ENCODE assay signal across 8 mouse cellular contexts in genomic region chr7:45051601-45051974, GRCm38 (mm10). TPM values are rescaled to one million over a fixed set of nuclear protein-coding genes. Genes with fewer than 3 reads are reported as not detected.
DNase-seq lines count a peak whose midpoint lies in the region; ATAC-seq and TF ChIP-seq lines count a peak whose summit lies in the region.

No protein-coding gene starts in this region.

- 3% methylated on average over 13 of the region's 13 CpGs for WGBS in heart, embryonic 14.5 days
- 5% methylated on average over 13 of the region's 13 CpGs for whole genome bisulfite sequencing in heart, postnatal 0 days
- 3% methylated on average over 13 of the region's 13 CpGs for WGBS in midbrain, embryonic 11.5 days

- no peak for ATAC-seq in heart, embryonic 14.5 days (ENCODE audit: insufficient number of reproducible peaks, insufficient read depth, low FRiP score, low read depth)
- ATAC-seq in heart, postnatal 0 days (ENCODE audit: insufficient read depth, low read depth): no peak
- no peak for ATAC-seq in midbrain, embryonic 11.5 days (ENCODE audit: low FRiP score)

- H3K4me2 ChIP-seq in heart, embryonic 14.5 days (ENCODE audit: low read length): peak overlapping the region; percentile 97
- peak overlapping the region; percentile 99 for H3K4me2 ChIP-seq in heart, postnatal 0 days (ENCODE audit: low read depth, low read length)
- H3K4me2 ChIP-seq in midbrain, embryonic 11.5 days: peak overlapping the region; percentile 87

- intact Hi-C loops in heart, postnatal 14 days (cut with DNase I): no loop called here

- H3K4me3 ChIP-seq in heart, embryonic 14.5 days (ENCODE audit: control insufficient read depth in 1 of 2, insufficient read depth in 1 of 2, low read depth in 1 of 2, low read length in 2 of 2): peak overlapping the region; percentile 75 to 99
- peak overlapping the region; percentile 67 for H3K4me3 ChIP-seq in heart, postnatal 0 days (ENCODE audit: low read depth, low read length)
- peak overlapping the region; percentile 92 for H3K4me3 ChIP-seq in midbrain, embryonic 11.5 days (ENCODE audit: low read depth, low read length)

- TF ChIP-seq EP300 in heart, postnatal 0 days (IDR thresholded peaks at IDR 0.05; ENCODE audit: low read depth): no peak

- H3K9ac ChIP-seq in heart, embryonic 14.5 days (ENCODE audit: low read length): peak overlapping the region; percentile 92
- H3K9ac ChIP-seq in heart, postnatal 0 days (replicated peaks; ENCODE audit: low read depth, low read length): peak overlapping the region; percentile 76; the same call in 1 of the 2 replicates
- H3K9ac ChIP-seq in midbrain, embryonic 11.5 days (ENCODE audit: low read length): peak overlapping the region; percentile 95

- no peaks in the 10 kb centered on the region for H3K9me3 ChIP-seq in heart, embryonic 14.5 days (ENCODE audit: control insufficient read depth, low read length)
- H3K9me3 ChIP-seq in heart, postnatal 0 days (replicated peaks; ENCODE audit: control insufficient read depth, low read length): no peaks in the 10 kb centered on the region
- no peaks in the 10 kb centered on the region for H3K9me3 ChIP-seq in midbrain, embryonic 11.5 days (ENCODE audit: control insufficient read depth, low read length)

- DNase-seq in heart, postnatal 14 days: no peak
- DNase-seq in Muller cell, postnatal 12 days (ENCODE audit: inconsistent ontology term): peak; percentile 46
- DNase-seq in heart, postnatal 0 days (ENCODE audit: low spot score): no peak
- DNase-seq in midbrain, embryonic 11.5 days (ENCODE audit: low spot score, missing footprints): peak; percentile 88
- no peak for DNase-seq in frontal cortex, postnatal 36 days (ENCODE audit: low spot score in 2 of 2)
- no peak for DNase-seq in frontal cortex, postnatal 14 days (ENCODE audit: low spot score in 2 of 2)
- DNase-seq in natural killer cell, adult 2 months (ENCODE audit: low spot score in 2 of 2): no peak

- H3K4me1 ChIP-seq in heart, embryonic 14.5 days (ENCODE audit: control insufficient read depth in 2 of 2, insufficient read depth in 2 of 2, low read length in 2 of 2): peaks cover 7 to 14% of the 10 kb centered on the region in 2 experiments; a peak in 3 of 4 replicates
- peaks cover 14% of the 10 kb centered on the region for H3K4me1 ChIP-seq in heart, postnatal 0 days (ENCODE audit: control insufficient read depth, insufficient read depth)
- H3K4me1 ChIP-seq in midbrain, embryonic 11.5 days (ENCODE audit: control insufficient read depth, insufficient read depth, low read length): peaks cover 17% of the 10 kb centered on the region

- H3K27ac ChIP-seq in heart, embryonic 14.5 days (replicated peaks in 1 of 2; ENCODE audit: control insufficient read depth in 1 of 2, insufficient read depth in 1 of 2, low read depth in 2 of 2, low read length in 2 of 2): peak overlapping the region; percentile 87 to 97
- H3K27ac ChIP-seq in heart, postnatal 0 days (ENCODE audit: low read depth): 0 out of 2 replicates have a peak overlapping the region, but pooled peaks have one; percentile 91
- H3K27ac ChIP-seq in midbrain, embryonic 11.5 days (ENCODE audit: low read depth, low read length): peak overlapping the region; percentile 99; the same call in 1 of the 2 replicates

- H3K27me3 ChIP-seq in heart, embryonic 14.5 days (ENCODE audit: control insufficient read depth, insufficient read depth, low read length): no peaks in the 10 kb centered on the region
- H3K27me3 ChIP-seq in heart, postnatal 0 days (ENCODE audit: control insufficient read depth, insufficient read depth, low read length): no peaks in the 10 kb centered on the region
- H3K27me3 ChIP-seq in midbrain, embryonic 11.5 days (ENCODE audit: control insufficient read depth, insufficient read depth, low read length): no peaks in the 10 kb centered on the region

- no peak for TF ChIP-seq CTCF in heart, postnatal 0 days (IDR thresholded peaks at IDR 0.05; ENCODE audit: low read depth)

- peaks cover 42% of the 10 kb centered on the region for H3K36me3 ChIP-seq in heart, embryonic 14.5 days (ENCODE audit: control insufficient read depth, insufficient read depth, low read length)
- peaks cover 42% of the 10 kb centered on the region for H3K36me3 ChIP-seq in heart, postnatal 0 days (replicated peaks; ENCODE audit: control insufficient read depth, insufficient read depth, low read length)
- peaks cover 35% of the 10 kb centered on the region for H3K36me3 ChIP-seq in midbrain, embryonic 11.5 days (ENCODE audit: control insufficient read depth, insufficient read depth, low read length)

RNA-seq across cellular contexts. Expression of gene Prr12, which starts 1.1 kb away (rescaled TPM):
- polyA plus RNA-seq in heart, embryonic 14.5 days (2014; fragmentation: Nextera tagmentation; extraction: Ambion mirVana): 6.7 and 8.7 TPM in 2 replicates
- total RNA-seq in heart, postnatal 14 days (2021): 10 to 100 TPM; 27.2 to 28.3 TPM
- total RNA-seq in heart, postnatal 0 days (2014; rRNA removed; ENCODE audit: low replicate concordance): 5.4 and 12.5 TPM in 2 replicates
- polyA plus RNA-seq in heart, postnatal 0 days (2015; fragmentation: Nextera tagmentation; extraction: Ambion mirVana): 3.8 TPM in 2 replicates
- polyA plus RNA-seq in midbrain, embryonic 11.5 days (2014; fragmentation: Nextera tagmentation; extraction: Ambion mirVana): 9.6 and 12.2 TPM in 2 replicates

RNA-seq across cellular contexts. Expression of gene Nosip, which starts 10.6 kb away (rescaled TPM):
- 48.5 and 53.8 TPM in 2 replicates for polyA plus RNA-seq in heart, embryonic 14.5 days (2014; fragmentation: Nextera tagmentation; extraction: Ambion mirVana)
- 10 to 100 TPM; 27.7 to 33.7 TPM for total RNA-seq in heart, postnatal 14 days (2021)
- total RNA-seq in heart, postnatal 0 days (2014; rRNA removed; ENCODE audit: low replicate concordance): 21.5 and 73.9 TPM in 2 replicates
- polyA plus RNA-seq in heart, postnatal 0 days (2015; fragmentation: Nextera tagmentation; extraction: Ambion mirVana): 38.2 and 43.7 TPM in 2 replicates
- 53.2 and 56.7 TPM in 2 replicates for polyA plus RNA-seq in midbrain, embryonic 11.5 days (2014; fragmentation: Nextera tagmentation; extraction: Ambion mirVana)

RNA-seq across cellular contexts. Expression of gene Prrg2, which starts 10.9 kb away (rescaled TPM):
- 13.4 and 14.5 TPM in 2 replicates for polyA plus RNA-seq in heart, embryonic 14.5 days (2014; fragmentation: Nextera tagmentation; extraction: Ambion mirVana)
- 10 to 100 TPM; 11.1 to 11.4 TPM for total RNA-seq in heart, postnatal 14 days (2021)
- total RNA-seq in heart, postnatal 0 days (2014; rRNA removed; ENCODE audit: low replicate concordance): 8.3 and 22.0 TPM in 2 replicates
- 12.4 and 13.3 TPM in 2 replicates for polyA plus RNA-seq in heart, postnatal 0 days (2015; fragmentation: Nextera tagmentation; extraction: Ambion mirVana)
- 12.7 and 13.5 TPM in 2 replicates for polyA plus RNA-seq in midbrain, embryonic 11.5 days (2014; fragmentation: Nextera tagmentation; extraction: Ambion mirVana)

RNA-seq across cellular contexts. Expression of gene Rras, which starts 33.8 kb away (rescaled TPM):
- polyA plus RNA-seq in heart, embryonic 14.5 days (2014; fragmentation: Nextera tagmentation; extraction: Ambion mirVana): 98.6 and 108 TPM in 2 replicates
- total RNA-seq in heart, postnatal 14 days (2021): 10 to 100 TPM; 60.7 to 62.8 TPM
- 38.4 and 62.0 TPM in 2 replicates for total RNA-seq in heart, postnatal 0 days (2014; rRNA removed; ENCODE audit: low replicate concordance)
- 85.7 and 90.0 TPM in 2 replicates for polyA plus RNA-seq in heart, postnatal 0 days (2015; fragmentation: Nextera tagmentation; extraction: Ambion mirVana)
- polyA plus RNA-seq in midbrain, embryonic 11.5 days (2014; fragmentation: Nextera tagmentation; extraction: Ambion mirVana): 18.6 and 22.2 TPM in 2 replicates

RNA-seq across cellular contexts. Expression of gene Scaf1, which starts 35.4 kb away (rescaled TPM):
- 36.2 and 36.8 TPM in 2 replicates for polyA plus RNA-seq in heart, embryonic 14.5 days (2014; fragmentation: Nextera tagmentation; extraction: Ambion mirVana)
- total RNA-seq in heart, postnatal 14 days (2021): 10 to 100 TPM; 53.8 to 56.1 TPM
- 37.8 and 38.9 TPM in 2 replicates for total RNA-seq in heart, postnatal 0 days (2014; rRNA removed; ENCODE audit: low replicate concordance)
- polyA plus RNA-seq in heart, postnatal 0 days (2015; fragmentation: Nextera tagmentation; extraction: Ambion mirVana): 15.9 and 17.9 TPM in 2 replicates
- polyA plus RNA-seq in midbrain, embryonic 11.5 days (2014; fragmentation: Nextera tagmentation; extraction: Ambion mirVana): 43.6 and 44.4 TPM in 2 replicates

Comparison
In these comparisons a context has a peak if more than half of its experiments do, and no peak if none do; other contexts are left out.
1. DNase-seq: peak in Muller cell, postnatal 12 days (single experiment) and midbrain, embryonic 11.5 days (single experiment); none in heart, postnatal 14 days (0 of 2), heart, postnatal 0 days (single experiment), frontal cortex, postnatal 36 days (0 of 2), frontal cortex, postnatal 14 days (0 of 2) and natural killer cell, adult 2 months (0 of 2).
2. Peak in every context shown above with its lines, with median percentiles within 50 percentile points of each other: H3K27ac ChIP-seq, H3K4me2 ChIP-seq, H3K4me3 ChIP-seq and H3K9ac ChIP-seq.